Mouse (Mus musculus): Measurements from ENCODE around the gene Slc2a4.
A peak's percentile ranks its signal among the peaks of the same experiment; 100 is the strongest.
"Not testable (repeated sequence)": the region's sequence is repeated elsewhere in the genome, so short reads cannot be mapped to it uniquely, and the experiment has no call there.

Gene Slc2a4

GRCm38 (mm10) chr11:69918118-69918517, 29.9 kb downstream of the Slc2a4 start:
- no peak for DNase-seq

- DNase-seq: no peak
Observed at GRCm38 (mm10) chr11:69917379-69917948, 30.5 kb downstream of the Slc2a4 start.

GRCm38 (mm10) chr11:69916652-69917378, 31.2 kb downstream of the Slc2a4 start:
- not testable (repeated sequence) for DNase-seq

- no peak for DNase-seq
Observed at GRCm38 (mm10) chr11:69915667-69916627, 32.0 kb downstream of the Slc2a4 start.

GRCm38 (mm10) chr11:69914917-69915430, 33.0 kb downstream of the Slc2a4 start:
- DNase-seq: no peak

GRCm38 (mm10) chr11:69914372-69914764, 33.6 kb downstream of the Slc2a4 start:
- DNase-seq: no peak

- peak; percentile 93 for DNase-seq
Observed at GRCm38 (mm10) chr11:69913554-69914371, 34.2 kb downstream of the Slc2a4 start, which contains the start of gene Gps2. Gps2 (plus strand) TSS chr11:69913888.

- no peak for DNase-seq
Observed at GRCm38 (mm10) chr11:69912716-69913530, 35.1 kb downstream of the Slc2a4 start.

GRCm38 (mm10) chr11:69911701-69912100, 36.3 kb downstream of the Slc2a4 start:
- no peak for DNase-seq

- no peak for DNase-seq
Observed at GRCm38 (mm10) chr11:69910781-69911560, 37.0 kb downstream of the Slc2a4 start.

- DNase-seq: no peak
Observed at GRCm38 (mm10) chr11:69910177-69910576, 37.8 kb downstream of the Slc2a4 start.

GRCm38 (mm10) chr11:69909174-69909573, 38.8 kb downstream of the Slc2a4 start:
- DNase-seq: no peak

GRCm38 (mm10) chr11:69908645-69909044, 39.3 kb downstream of the Slc2a4 start:
- DNase-seq: no peak

- DNase-seq: no peak
Observed at GRCm38 (mm10) chr11:69904311-69904710, 43.7 kb downstream of the Slc2a4 start.

- no peak for DNase-seq
Observed at GRCm38 (mm10) chr11:69902972-69903371, 45.0 kb downstream of the Slc2a4 start.

GRCm38 (mm10) chr11:69901993-69902392, 46.0 kb downstream of the Slc2a4 start:
- no peak for DNase-seq

- peak; percentile 90 for DNase-seq
Observed at GRCm38 (mm10) chr11:69901406-69901846, 46.6 kb downstream of the Slc2a4 start.

- DNase-seq: peak; percentile 91
Observed at GRCm38 (mm10) chr11:69900471-69901405, 47.2 kb downstream of the Slc2a4 start, which contains the start of the genes 2810408A11Rik and Neurl4. 2810408A11Rik (minus strand) TSS chr11:69900987. Neurl4 (plus strand) TSS chr11:69901072.

- DNase-seq: no peak
Observed at GRCm38 (mm10) chr11:69899870-69900269, 48.1 kb downstream of the Slc2a4 start.

Measured in lung, postnatal 14 days (tissue).